Mouse (Mus musculus): Measurements from ENCODE around the gene Smarcc2. TPM values are rescaled to one million over a fixed set of nuclear protein-coding genes. Genes with fewer than 3 reads are reported as not detected.
"Not testable (repeated sequence)": the region's sequence is repeated elsewhere in the genome, so short reads cannot be mapped to it uniquely, and the experiment has no call there.

Smarcc2 gene
- polyA plus RNA-seq, 1 experiment from 2014 or later: 149 TPM

DNA sequence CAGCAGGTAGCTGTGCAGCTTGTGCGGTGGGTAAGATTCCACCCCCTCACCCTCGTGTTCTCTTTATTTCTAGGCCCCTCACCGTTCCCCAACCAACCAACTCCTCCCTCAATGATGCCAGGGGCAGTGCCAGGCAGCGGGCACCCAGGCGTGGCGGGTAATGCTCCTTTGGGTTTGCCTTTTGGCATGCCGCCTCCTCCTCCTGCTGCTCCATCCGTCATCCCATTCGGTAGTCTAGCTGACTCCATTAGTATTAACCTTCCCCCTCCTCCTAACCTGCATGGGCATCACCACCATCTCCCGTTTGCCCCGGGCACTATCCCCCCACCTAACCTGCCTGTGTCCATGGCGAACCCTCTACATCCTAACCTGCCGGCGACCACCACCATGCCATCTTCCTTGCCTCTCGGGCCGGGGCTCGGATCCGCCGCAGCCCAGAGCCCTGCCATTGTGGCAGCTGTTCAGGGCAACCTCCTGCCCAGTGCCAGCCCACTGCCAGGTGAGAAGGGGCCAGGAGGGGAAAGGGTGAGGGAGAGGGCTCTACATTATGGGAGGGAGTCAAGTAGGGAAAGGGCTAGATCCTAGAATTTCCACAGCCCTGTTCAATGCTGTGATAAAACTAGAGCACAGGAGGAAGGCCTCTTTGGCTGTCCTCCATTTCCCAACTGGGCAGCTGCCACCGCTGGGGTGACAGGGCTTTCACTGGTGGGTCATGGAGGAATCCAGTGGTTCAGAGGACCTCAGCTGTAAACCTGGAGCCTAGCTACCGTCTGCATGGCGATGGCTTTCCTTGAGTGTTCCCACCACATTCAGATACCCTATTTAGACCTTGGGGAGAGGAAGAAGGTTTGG, 29.0 kb downstream of the Smarcc2 start:
- ATAC-seq (ENCODE audit: low FRiP score): no peak
- Histone ChIP-seq H3K4me2 (no peak overlapping the region), H3K9ac (replicated peaks) (no peak overlapping the region), H3K36me3 (peaks cover 81% of the 10 kb centered on the region), H3K27ac (replicated peaks) (no peak overlapping the region; the same call in 1 of the 2 replicates), H3K4me3 (replicated peaks) (no peak overlapping the region), H3K4me1 (peaks cover 32% of the 10 kb centered on the region), H3K9me3 (replicated peaks) (no peaks in the 10 kb centered on the region), H3K27me3 (replicated peaks) (no peaks in the 10 kb centered on the region)
- 84% methylated on average over 22 of the region's 22 CpGs for WGBS

GRCm38 (mm10) chr10:128488776-128489175, 29.7 kb downstream of the Smarcc2 start:
- peaks cover 32% of the 10 kb centered on the region for H3K4me1 ChIP-seq
- no peak overlapping the region for H3K4me2 ChIP-seq
- H3K4me3 ChIP-seq (replicated peaks): no peak overlapping the region
- ATAC-seq (ENCODE audit: low FRiP score): no peak
- 86% methylated on average over 4 of the region's 4 CpGs for WGBS
- no peak overlapping the region for H3K9ac ChIP-seq (replicated peaks)
- H3K27ac ChIP-seq (replicated peaks): no peak overlapping the region; the same call in 1 of the 2 replicates
- H3K36me3 ChIP-seq: peaks cover 74% of the 10 kb centered on the region
- no peaks in the 10 kb centered on the region for H3K9me3 ChIP-seq (replicated peaks)
- no peaks in the 10 kb centered on the region for H3K27me3 ChIP-seq (replicated peaks)

- peaks cover 32% of the 10 kb centered on the region for H3K4me1 ChIP-seq
- H3K4me3 ChIP-seq (replicated peaks): no peak overlapping the region
- peak overlapping the region; percentile 54; the same call in 1 of the 2 replicates for H3K27ac ChIP-seq (replicated peaks)
- 60% methylated on average over 5 of the region's 5 CpGs for WGBS
- no peaks in the 10 kb centered on the region for H3K9me3 ChIP-seq (replicated peaks)
- peaks cover 68% of the 10 kb centered on the region for H3K36me3 ChIP-seq
- H3K4me2 ChIP-seq: no peak overlapping the region
- no peak for ATAC-seq (ENCODE audit: low FRiP score)
- H3K9ac ChIP-seq (replicated peaks): no peak overlapping the region
- no peaks in the 10 kb centered on the region for H3K27me3 ChIP-seq (replicated peaks)
These were observed 30.3 kb downstream of the Smarcc2 start for GRCm38 (mm10) chr10:128489380-128489779.

GRCm38 (mm10) chr10:128489785-128490184, 30.7 kb downstream of the Smarcc2 start:
- WGBS: 65% methylated on average over 4 of the region's 4 CpGs
- Histone ChIP-seq H3K27me3 (replicated peaks) (no peaks in the 10 kb centered on the region), H3K9ac (replicated peaks) (no peak overlapping the region), H3K9me3 (replicated peaks) (no peaks in the 10 kb centered on the region), H3K36me3 (peaks cover 64% of the 10 kb centered on the region), H3K27ac (replicated peaks) (peak overlapping the region; percentile 54; the same call in 1 of the 2 replicates), H3K4me1 (peaks cover 36% of the 10 kb centered on the region), H3K4me2 (no peak overlapping the region), H3K4me3 (replicated peaks) (no peak overlapping the region)
- ATAC-seq (ENCODE audit: low FRiP score): no peak

GRCm38 (mm10) chr10:128490232-128490631, 31.2 kb downstream of the Smarcc2 start:
- 79% methylated on average over 5 of the region's 5 CpGs for WGBS
- Histone ChIP-seq H3K4me2 (no peak overlapping the region), H3K9me3 (replicated peaks) (no peaks in the 10 kb centered on the region), H3K9ac (replicated peaks) (no peak overlapping the region), H3K36me3 (peaks cover 62% of the 10 kb centered on the region), H3K4me1 (peaks cover 40% of the 10 kb centered on the region), H3K27ac (replicated peaks) (peak overlapping the region; percentile 54; the same call in 1 of the 2 replicates), H3K4me3 (replicated peaks) (no peak overlapping the region), H3K27me3 (replicated peaks) (no peaks in the 10 kb centered on the region)
- ATAC-seq (ENCODE audit: low FRiP score): no peak

GRCm38 (mm10) chr10:128490912-128491311, 31.9 kb downstream of the Smarcc2 start:
- H3K36me3 ChIP-seq: peaks cover 55% of the 10 kb centered on the region
- no peaks in the 10 kb centered on the region for H3K9me3 ChIP-seq (replicated peaks)
- peak overlapping the region; percentile 86; the same call in 1 of the 2 replicates for H3K4me3 ChIP-seq (replicated peaks)
- peak overlapping the region; percentile 73 for H3K4me2 ChIP-seq
- no peak for ATAC-seq (ENCODE audit: low FRiP score)
- peaks cover 43% of the 10 kb centered on the region for H3K4me1 ChIP-seq
- peak overlapping the region; percentile 61 for H3K27ac ChIP-seq (replicated peaks)
- no peaks in the 10 kb centered on the region for H3K27me3 ChIP-seq (replicated peaks)
- peak overlapping the region; percentile 29; the same call in 1 of the 2 replicates for H3K9ac ChIP-seq (replicated peaks)
- 54% methylated on average over 5 of the region's 5 CpGs for whole genome bisulfite sequencing

DNA sequence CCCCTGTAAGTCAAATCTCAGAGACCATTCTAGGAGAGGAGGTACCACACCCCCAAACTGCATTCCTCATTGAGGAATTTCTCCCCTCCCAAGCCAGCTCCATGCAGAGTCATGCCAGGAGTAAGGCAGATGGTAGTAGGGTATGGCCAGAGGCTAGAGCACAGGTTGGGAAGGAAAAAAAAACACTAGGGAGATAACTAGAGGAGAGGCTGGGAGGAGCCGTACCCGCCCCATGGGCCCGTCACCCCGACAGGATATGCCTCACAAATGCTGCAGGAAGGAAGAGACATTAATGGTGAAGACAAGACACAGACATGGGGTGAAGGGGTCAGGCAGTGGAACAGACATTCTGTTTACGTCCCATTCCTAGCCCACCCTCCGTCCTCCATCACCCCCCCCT, 32.4 kb downstream of the Smarcc2 start:
- Histone ChIP-seq H3K27ac (replicated peaks) (peak overlapping the region; percentile 61), H3K36me3 (peaks cover 49% of the 10 kb centered on the region)

DNA sequence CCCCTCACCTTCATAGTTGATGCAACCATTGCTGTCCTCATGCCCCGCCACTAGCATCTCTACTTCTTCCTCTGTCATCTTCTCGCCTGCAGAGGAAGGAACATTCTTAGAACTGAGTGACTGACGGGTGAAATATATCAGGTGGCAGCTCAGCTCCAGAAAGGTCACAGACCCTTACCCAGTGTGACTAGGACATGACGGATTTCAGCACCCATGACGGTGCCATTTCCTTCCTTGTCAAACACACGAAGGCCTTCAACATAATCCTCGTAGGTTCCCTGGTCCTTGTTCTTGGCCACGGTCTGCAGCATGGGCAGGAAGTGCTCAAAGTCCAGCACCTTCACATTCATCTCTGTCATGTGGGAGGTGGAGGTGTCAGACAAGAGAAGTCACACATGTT, 33.0 kb downstream of the Smarcc2 start:
- Histone ChIP-seq H3K27ac (replicated peaks) (peak overlapping the region; percentile 98), H3K4me1 (peaks cover 51% of the 10 kb centered on the region), H3K4me2 (peak overlapping the region; percentile 73), H3K9ac (replicated peaks) (peak overlapping the region; percentile 91), H3K36me3 (peaks cover 45% of the 10 kb centered on the region), H3K4me3 (replicated peaks) (peak overlapping the region; percentile 86)
- H3K27me3 ChIP-seq (replicated peaks); ATAC-seq (ENCODE audit: low FRiP score); H3K9me3 ChIP-seq (replicated peaks): not testable (repeated sequence)
- 73% methylated on average over 8 of the region's 8 CpGs for WGBS

More for the DNA sequence above, 32.4 kb downstream of the Smarcc2 start:
- Histone ChIP-seq H3K4me1 (peaks cover 45% of the 10 kb centered on the region), H3K27me3 (replicated peaks) (no peaks in the 10 kb centered on the region), H3K9ac (replicated peaks) (peak overlapping the region; percentile 29), H3K4me3 (replicated peaks) (peak overlapping the region; percentile 86), H3K9me3 (replicated peaks) (no peaks in the 10 kb centered on the region), H3K4me2 (peak overlapping the region; percentile 73)
- no peak for ATAC-seq (ENCODE audit: low FRiP score)
- 72% methylated on average over 6 of the region's 6 CpGs for WGBS

GRCm38 (mm10) chr10:128492633-128493311, 33.7 kb downstream of the Smarcc2 start:
- H3K4me2 ChIP-seq: peak overlapping the region; percentile 73
- no peaks in the 10 kb centered on the region for H3K27me3 ChIP-seq (replicated peaks)
- ATAC-seq (ENCODE audit: low FRiP score): peak; percentile 26; the same call in 1 of the 2 replicates
- H3K9ac ChIP-seq (replicated peaks): peak overlapping the region; percentile 91
- WGBS: 27% methylated on average over 12 of the region's 12 CpGs
- H3K9me3 ChIP-seq (replicated peaks): no peaks in the 10 kb centered on the region
- peak overlapping the region; percentile 86 for H3K4me3 ChIP-seq (replicated peaks)
- H3K27ac ChIP-seq (replicated peaks): peak overlapping the region; percentile 98
- peaks cover 38% of the 10 kb centered on the region for H3K36me3 ChIP-seq
- peaks cover 58% of the 10 kb centered on the region for H3K4me1 ChIP-seq

GRCm38 (mm10) chr10:128493319-128493694, 34.3 kb downstream of the Smarcc2 start:
- Histone ChIP-seq H3K9ac (replicated peaks) (peak overlapping the region; percentile 91), H3K4me2 (peak overlapping the region; percentile 73), H3K4me1 (peaks cover 63% of the 10 kb centered on the region), H3K36me3 (peaks cover 33% of the 10 kb centered on the region), H3K27me3 (replicated peaks) (no peaks in the 10 kb centered on the region), H3K4me3 (replicated peaks) (peak overlapping the region; percentile 86), H3K9me3 (replicated peaks) (no peaks in the 10 kb centered on the region), H3K27ac (replicated peaks) (peak overlapping the region; percentile 98)
- ATAC-seq (ENCODE audit: low FRiP score): peak; percentile 19
- WGBS: 0% methylated on average over 12 of the region's 12 CpGs

DNA sequence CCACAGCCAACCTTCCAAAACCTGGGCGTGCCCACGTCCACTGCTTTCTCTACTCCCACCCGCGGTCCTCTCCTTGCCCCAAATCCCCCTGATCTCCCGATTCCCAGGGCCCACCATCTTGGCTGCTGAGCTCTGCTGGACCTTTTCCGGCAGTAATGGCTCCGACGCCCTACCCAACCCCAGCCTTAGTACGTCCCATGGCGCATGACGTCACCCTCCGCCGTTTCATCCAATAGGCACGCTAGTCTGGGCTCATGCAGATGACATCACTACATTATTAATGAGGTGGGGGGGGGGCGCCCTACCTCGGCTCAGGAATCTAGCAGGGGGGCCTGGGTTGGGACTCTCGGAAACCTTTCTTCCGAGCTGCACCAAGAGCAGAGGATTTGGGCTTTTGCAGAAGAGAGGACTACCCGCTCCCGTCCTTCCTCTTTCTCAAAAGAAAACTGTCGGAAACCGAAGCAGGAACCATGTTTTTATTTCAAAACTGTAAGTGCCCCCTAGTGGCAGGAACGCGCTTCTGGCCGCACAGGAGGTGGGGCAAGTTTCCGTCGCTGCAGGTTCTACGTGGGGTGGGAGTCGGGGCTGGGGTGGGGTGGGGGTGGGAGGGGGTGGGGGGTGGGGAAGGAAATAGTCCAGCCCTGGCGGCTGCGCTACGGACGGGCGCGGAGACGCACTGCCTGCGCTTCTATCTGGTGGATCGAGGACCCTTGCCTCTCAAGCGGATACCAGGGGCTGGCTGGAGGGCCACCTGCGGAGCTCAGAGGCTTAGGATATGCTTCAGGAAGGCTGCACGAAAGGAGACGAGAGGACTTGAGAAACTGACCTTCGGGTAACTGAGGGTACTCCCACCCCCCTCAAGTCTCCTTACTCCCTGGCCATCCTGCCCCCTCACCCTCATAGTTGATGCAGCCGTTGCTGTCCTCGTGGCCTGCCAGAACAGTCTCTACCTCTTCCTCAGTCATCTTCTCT, 34.9 kb downstream of the Smarcc2 start, which contains the start of gene Myl6:
Myl6 (minus strand) TSS at position 451 of the 972 bp plus-strand sequence.
- WGBS: under 1% methylated on average over 45 of the region's 45 CpGs
- H3K36me3 ChIP-seq: peaks cover 26% of the 10 kb centered on the region

More for the DNA sequence above, 34.9 kb downstream of the Smarcc2 start, which contains the start of gene Myl6:
- H3K4me1 ChIP-seq: peaks cover 65% of the 10 kb centered on the region
- H3K27ac ChIP-seq (replicated peaks): peak within 1 kb of the TSS; percentile 98
- no peaks in the 10 kb centered on the region for H3K9me3 ChIP-seq (replicated peaks)
- peak within 1 kb of the TSS; percentile 86 for H3K4me3 ChIP-seq (replicated peaks)
- ATAC-seq (ENCODE audit: low FRiP score): peak; percentile 94
- H3K27me3 ChIP-seq (replicated peaks): no peaks in the 10 kb centered on the region
- peak within 1 kb of the TSS; percentile 73 for H3K4me2 ChIP-seq
- H3K9ac ChIP-seq (replicated peaks): peak within 1 kb of the TSS; percentile 91

Measured in neural tube, embryonic 15.5 days (tissue).